Mouse (Mus musculus) kidney, adult 10 weeks (tissue): Measurements from ENCODE around the gene Nek10. TPM values are rescaled to one million over a fixed set of nuclear protein-coding genes. Genes with fewer than 3 reads are reported as not detected.

Source experiments
- polyA plus RNA-seq: library from polyadenylated mRNA; stranded (reverse); fragments of 350-450 nt; fragmentation: Illumina TruSeq; extraction: RNeasy Lipid Tissue Mini Kit (QIAGEN cat#74804); gene quantifications from one replicate; pipeline ENCODE4 v1.2.3, GENCODE M21; 2014; ENCODE audit warnings: low read depth, low replicate concordance

Gene Nek10
- polyA plus RNA-seq, result 0.12 TPM

GRCm38 (mm10) chr14:14803115-14803514 is at the start of gene Nek10:
TSS of gene Nek10 (plus strand) at chr14:14803415.

Other genes with a start within 250 kb of the Nek10 start
- gene Slc4a7, start 101.1 kb upstream of the Nek10 start, polyA plus RNA-seq, result 14.8 TPM